Mouse (Mus musculus) bone marrow, adult 2 months (tissue): ENCODE data around the gene Gzmm.

ENCODE experiments used
- CTCF ChIP-seq: fragments of 200-500 bp; IDR thresholded peaks from 2 replicates; pipeline ENCODE4 v1.5.1; 2011; ENCODE audit warnings: low read length, control low read depth; ENCODE audit not compliant: control insufficient read depth, insufficient read depth
- POLR2A ChIP-seq: fragments of 200-500 bp; IDR thresholded peaks from 2 replicates; pipeline ENCODE4 v1.6.1; 2011; ENCODE audit warnings: low read depth, mild to moderate bottlenecking, control low read depth, low read length, borderline replicate concordance; ENCODE audit not compliant: control insufficient read depth

DNA sequence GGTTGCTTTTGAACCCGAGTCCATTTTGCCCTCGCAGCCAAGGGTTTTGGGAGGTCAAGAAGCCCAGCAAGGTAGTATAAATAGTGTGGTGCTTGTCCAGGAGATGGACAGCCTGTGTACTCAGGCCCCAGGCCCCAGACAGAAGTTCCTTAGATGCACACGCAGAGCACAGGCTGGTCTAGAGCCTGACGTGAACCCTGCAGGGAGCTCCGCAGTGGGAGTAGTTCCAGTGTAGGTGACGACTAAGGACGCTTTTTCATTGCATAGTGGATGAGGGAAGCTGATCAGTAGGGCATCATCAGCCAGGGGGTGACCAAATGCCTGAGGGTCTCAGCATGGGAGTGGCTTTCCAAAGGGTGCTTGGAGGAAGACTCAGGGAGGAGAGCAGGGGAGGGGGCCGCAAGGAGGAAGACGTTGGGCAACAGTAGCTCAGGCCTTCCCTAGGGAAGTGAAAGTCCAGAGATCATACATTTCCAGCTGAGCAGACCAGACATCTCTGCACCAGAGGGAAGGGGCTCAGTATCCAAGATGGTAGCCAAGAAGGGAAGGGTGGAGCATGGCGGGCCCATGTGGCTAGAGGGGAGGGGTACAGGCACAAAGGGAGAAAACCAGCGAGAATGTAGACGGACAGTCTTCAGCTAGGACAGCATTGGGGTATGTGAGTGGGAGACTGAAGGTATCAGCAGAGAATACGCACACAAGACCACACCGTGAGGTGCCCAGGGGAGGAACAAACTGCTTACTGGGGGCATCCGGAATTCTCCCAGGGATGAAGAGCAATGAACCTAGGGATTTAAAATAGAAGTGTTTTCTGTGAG lies 18.5 kb upstream of the Gzmm start:
- no peak for TF ChIP-seq POLR2A
- TF ChIP-seq CTCF, result no peak
